Mouse (Mus musculus): ENCODE results near the gene Tecpr1. TPM values are rescaled to one million over a fixed set of nuclear protein-coding genes. Genes with fewer than 3 reads are reported as not detected.
A peak's percentile ranks its signal among the peaks of the same experiment; 100 is the strongest.

Tecpr1 gene
- polyA plus RNA-seq, 1 experiment from 2014 or later = 16.6 TPM

- H3K9me3 ChIP-seq (ENCODE audit: control insufficient read depth, low read length) = no peaks in the 10 kb centered on the region
- no peak overlapping the region for H3K9ac ChIP-seq (ENCODE audit: low read depth, low read length)
- peaks cover 8% of the 10 kb centered on the region for H3K36me3 ChIP-seq (ENCODE audit: control insufficient read depth, insufficient read depth, low read length)
- no peak overlapping the region for H3K4me3 ChIP-seq (ENCODE audit: low read depth, low read length)
- H3K4me1 ChIP-seq (replicated peaks; ENCODE audit: control insufficient read depth, insufficient read depth, low read length) = no peaks in the 10 kb centered on the region
- no peak for DNase-seq (ENCODE audit: low spot score)
- no peak overlapping the region for H3K27ac ChIP-seq (ENCODE audit: low read depth, low read length)
- no peaks in the 10 kb centered on the region for H3K27me3 ChIP-seq (ENCODE audit: control insufficient read depth, insufficient read depth, low read length)
- H3K4me2 ChIP-seq (replicated peaks; ENCODE audit: low read depth, low read length) = no peak overlapping the region
- WGBS = 89% methylated on average over 10 of the region's 10 CpGs
- ATAC-seq (ENCODE audit: low FRiP score) = no peak
Observed at GRCm38 (mm10) chr5:144162813-144163517, 60.5 kb downstream of the Tecpr1 start.

GRCm38 (mm10) chr5:144162080-144162812 is 61.2 kb downstream of the Tecpr1 start:
- H3K4me3 ChIP-seq (ENCODE audit: low read depth, low read length) = no peak overlapping the region
- H3K36me3 ChIP-seq (ENCODE audit: control insufficient read depth, insufficient read depth, low read length) = peaks cover 8% of the 10 kb centered on the region
- no peaks in the 10 kb centered on the region for H3K4me1 ChIP-seq (replicated peaks; ENCODE audit: control insufficient read depth, insufficient read depth, low read length)
- 86% methylated on average over 5 of the region's 5 CpGs for WGBS
- H3K9ac ChIP-seq (ENCODE audit: low read depth, low read length) = no peak overlapping the region
- H3K27ac ChIP-seq (ENCODE audit: low read depth, low read length) = no peak overlapping the region
- no peaks in the 10 kb centered on the region for H3K9me3 ChIP-seq (ENCODE audit: control insufficient read depth, low read length)
- no peak for DNase-seq (ENCODE audit: low spot score)
- ATAC-seq (ENCODE audit: low FRiP score) = no peak
- no peaks in the 10 kb centered on the region for H3K27me3 ChIP-seq (ENCODE audit: control insufficient read depth, insufficient read depth, low read length)
- H3K4me2 ChIP-seq (replicated peaks; ENCODE audit: low read depth, low read length) = no peak overlapping the region

- Histone ChIP-seq H3K9ac (ENCODE audit: low read depth, low read length) (no peak overlapping the region), H3K36me3 (ENCODE audit: control insufficient read depth, insufficient read depth, low read length) (no peaks in the 10 kb centered on the region), H3K4me2 (replicated peaks; ENCODE audit: low read depth, low read length) (no peak overlapping the region), H3K27me3 (ENCODE audit: control insufficient read depth, insufficient read depth, low read length) (no peaks in the 10 kb centered on the region), H3K4me1 (replicated peaks; ENCODE audit: control insufficient read depth, insufficient read depth, low read length) (no peaks in the 10 kb centered on the region), H3K27ac (ENCODE audit: low read depth, low read length) (no peak overlapping the region), H3K9me3 (ENCODE audit: control insufficient read depth, low read length) (no peaks in the 10 kb centered on the region), H3K4me3 (ENCODE audit: low read depth, low read length) (no peak overlapping the region)
- ATAC-seq (ENCODE audit: low FRiP score) = no peak
- DNase-seq (ENCODE audit: low spot score) = no peak
- 95% methylated on average over 8 of the region's 8 CpGs for WGBS
Observed at GRCm38 (mm10) chr5:144159137-144159536, 64.3 kb downstream of the Tecpr1 start.

GRCm38 (mm10) chr5:144158604-144159003 is 64.8 kb downstream of the Tecpr1 start:
- Histone ChIP-seq H3K9ac (ENCODE audit: low read depth, low read length) (no peak overlapping the region), H3K4me1 (replicated peaks; ENCODE audit: control insufficient read depth, insufficient read depth, low read length) (no peaks in the 10 kb centered on the region), H3K9me3 (ENCODE audit: control insufficient read depth, low read length) (no peaks in the 10 kb centered on the region), H3K27me3 (ENCODE audit: control insufficient read depth, insufficient read depth, low read length) (no peaks in the 10 kb centered on the region), H3K4me3 (ENCODE audit: low read depth, low read length) (no peak overlapping the region), H3K4me2 (replicated peaks; ENCODE audit: low read depth, low read length) (no peak overlapping the region), H3K36me3 (ENCODE audit: control insufficient read depth, insufficient read depth, low read length) (no peaks in the 10 kb centered on the region), H3K27ac (ENCODE audit: low read depth, low read length) (no peak overlapping the region)
- DNase-seq (ENCODE audit: low spot score) = no peak
- 52% methylated on average over 4 of the region's 4 CpGs for WGBS
- no peak for ATAC-seq (ENCODE audit: low FRiP score)

GRCm38 (mm10) chr5:144154528-144154927 is 68.9 kb downstream of the Tecpr1 start:
- Histone ChIP-seq H3K27me3 (ENCODE audit: control insufficient read depth, insufficient read depth, low read length) (no peaks in the 10 kb centered on the region), H3K4me2 (replicated peaks; ENCODE audit: low read depth, low read length) (no peak overlapping the region), H3K9ac (ENCODE audit: low read depth, low read length) (no peak overlapping the region), H3K36me3 (ENCODE audit: control insufficient read depth, insufficient read depth, low read length) (no peaks in the 10 kb centered on the region), H3K27ac (ENCODE audit: low read depth, low read length) (no peak overlapping the region), H3K4me3 (ENCODE audit: low read depth, low read length) (no peak overlapping the region), H3K9me3 (ENCODE audit: control insufficient read depth, low read length) (no peaks in the 10 kb centered on the region), H3K4me1 (replicated peaks; ENCODE audit: control insufficient read depth, insufficient read depth, low read length) (no peaks in the 10 kb centered on the region)
- ATAC-seq (ENCODE audit: low FRiP score) (no peak), DNase-seq (ENCODE audit: low spot score) (peak; percentile 79)
- 36% methylated on average over 7 of the region's 7 CpGs for WGBS

- no peak overlapping the region for H3K9ac ChIP-seq (ENCODE audit: low read depth, low read length)
- no peaks in the 10 kb centered on the region for H3K9me3 ChIP-seq (ENCODE audit: control insufficient read depth, low read length)
- H3K27ac ChIP-seq (ENCODE audit: low read depth, low read length) = no peak overlapping the region
- peaks cover 3% of the 10 kb centered on the region for H3K36me3 ChIP-seq (ENCODE audit: control insufficient read depth, insufficient read depth, low read length)
- H3K27me3 ChIP-seq (ENCODE audit: control insufficient read depth, insufficient read depth, low read length) = no peaks in the 10 kb centered on the region
- H3K4me1 ChIP-seq (replicated peaks; ENCODE audit: control insufficient read depth, insufficient read depth, low read length) = no peaks in the 10 kb centered on the region
- no peak overlapping the region for H3K4me2 ChIP-seq (replicated peaks; ENCODE audit: low read depth, low read length)
- no peak for ATAC-seq (ENCODE audit: low FRiP score)
- H3K4me3 ChIP-seq (ENCODE audit: low read depth, low read length) = no peak overlapping the region
- DNase-seq (ENCODE audit: low spot score) = no peak
- 94% methylated on average over 4 of the region's 4 CpGs for WGBS
Observed at GRCm38 (mm10) chr5:144151270-144151669, 72.1 kb downstream of the Tecpr1 start.

- Histone ChIP-seq H3K9ac (ENCODE audit: low read depth, low read length) (no peak overlapping the region), H3K27ac (ENCODE audit: low read depth, low read length) (no peak overlapping the region), H3K4me1 (replicated peaks; ENCODE audit: control insufficient read depth, insufficient read depth, low read length) (no peaks in the 10 kb centered on the region), H3K9me3 (ENCODE audit: control insufficient read depth, low read length) (no peaks in the 10 kb centered on the region), H3K4me2 (replicated peaks; ENCODE audit: low read depth, low read length) (no peak overlapping the region), H3K27me3 (ENCODE audit: control insufficient read depth, insufficient read depth, low read length) (no peaks in the 10 kb centered on the region), H3K4me3 (ENCODE audit: low read depth, low read length) (no peak overlapping the region), H3K36me3 (ENCODE audit: control insufficient read depth, insufficient read depth, low read length) (peaks cover 3% of the 10 kb centered on the region)
- DNase-seq (ENCODE audit: low spot score) = no peak
- WGBS = 95% methylated on average over 4 of the region's 4 CpGs
- ATAC-seq (ENCODE audit: low FRiP score) = no peak
Observed at GRCm38 (mm10) chr5:144149530-144149929, 73.9 kb downstream of the Tecpr1 start.

GRCm38 (mm10) chr5:144146898-144147297 is 76.5 kb downstream of the Tecpr1 start:
- Histone ChIP-seq H3K4me2 (replicated peaks; ENCODE audit: low read depth, low read length) (no peak overlapping the region), H3K27me3 (ENCODE audit: control insufficient read depth, insufficient read depth, low read length) (no peaks in the 10 kb centered on the region), H3K4me1 (replicated peaks; ENCODE audit: control insufficient read depth, insufficient read depth, low read length) (no peaks in the 10 kb centered on the region), H3K36me3 (ENCODE audit: control insufficient read depth, insufficient read depth, low read length) (peaks cover 3% of the 10 kb centered on the region), H3K9me3 (ENCODE audit: control insufficient read depth, low read length) (no peaks in the 10 kb centered on the region), H3K9ac (ENCODE audit: low read depth, low read length) (no peak overlapping the region), H3K27ac (ENCODE audit: low read depth, low read length) (no peak overlapping the region), H3K4me3 (ENCODE audit: low read depth, low read length) (no peak overlapping the region)
- ATAC-seq (ENCODE audit: low FRiP score) (no peak), DNase-seq (ENCODE audit: low spot score) (no peak)

Measured in hindbrain, embryonic 11.5 days (tissue).